Mouse (Mus musculus) frontal cortex, postnatal 36 days (tissue): Measurements from ENCODE around the gene Cpxm1.
"Not testable (repeated sequence)": the region's sequence is repeated elsewhere in the genome, so short reads cannot be mapped to it uniquely, and the experiment has no call there.

Experiments used
- DNase-seq, 2 experiments: peaks; one replicate each; pipeline ENCODE4 v3.0.0; 2022; ENCODE audit warnings: low spot score in 2 of 2

The Cpxm1 gene

DNA sequence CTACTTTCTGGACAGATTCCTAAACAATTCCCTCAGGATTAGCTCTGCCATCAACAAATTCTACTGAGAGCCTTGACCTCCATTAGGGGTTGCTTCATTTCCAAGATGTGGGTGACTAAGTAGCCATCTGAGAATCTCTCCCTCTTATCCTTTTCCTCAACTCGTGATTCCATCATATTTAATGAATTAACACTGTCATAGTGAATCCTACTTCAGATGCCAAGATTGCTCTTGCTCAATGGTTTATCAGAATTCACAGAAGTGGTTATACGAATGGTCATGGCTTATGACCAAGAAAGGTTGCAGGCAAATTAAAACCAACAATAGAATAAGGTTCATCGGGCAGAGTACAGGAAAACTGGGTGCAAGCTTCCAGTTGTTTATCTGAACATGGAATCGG lies 4.5 kb upstream of the Cpxm1 start:
- no peak for DNase-seq

- no peak for DNase-seq
Measured at GRCm38 (mm10) chr2:130400046-130400445, 2.7 kb upstream of the Cpxm1 start.

GRCm38 (mm10) chr2:130398091-130398490 lies 717 bp upstream of the Cpxm1 start:
- no peak for DNase-seq

GRCm38 (mm10) chr2:130395696-130396095 lies 1.7 kb downstream of the Cpxm1 start:
- no peak for DNase-seq

- DNase-seq, result no peak
Measured at GRCm38 (mm10) chr2:130392836-130393235, 4.5 kb downstream of the Cpxm1 start.

DNA sequence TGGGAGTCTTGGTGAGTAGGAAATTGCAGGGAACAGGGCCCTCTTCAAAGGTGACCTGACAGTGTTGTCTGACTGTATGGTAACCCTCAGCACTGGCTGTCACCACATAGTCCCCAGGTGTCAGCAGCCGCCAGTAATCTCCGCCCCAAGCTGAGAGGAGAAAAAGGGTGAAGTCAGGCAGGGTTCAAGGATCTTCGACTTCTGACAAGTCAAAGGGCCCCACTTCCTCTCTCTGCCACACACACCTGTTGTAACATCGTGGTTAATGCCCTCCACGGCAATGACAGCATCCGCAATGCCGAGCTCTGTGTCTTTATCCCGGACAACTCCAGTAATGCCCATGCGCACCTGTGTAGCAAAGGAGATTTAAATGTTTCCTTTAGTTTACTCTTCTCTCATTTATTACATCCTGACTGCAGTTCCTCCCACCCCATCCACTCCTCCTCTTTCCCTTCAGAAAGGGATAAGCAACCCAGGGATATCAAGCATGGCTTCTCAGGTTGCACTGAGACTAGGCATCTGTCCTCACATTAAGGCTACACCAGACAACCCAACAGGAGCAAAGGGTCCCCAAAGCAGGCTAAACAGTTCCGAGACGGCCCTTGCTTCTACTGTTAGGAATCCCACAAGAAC lies 6.3 kb downstream of the Cpxm1 start:
- DNase-seq, result no peak

DNA sequence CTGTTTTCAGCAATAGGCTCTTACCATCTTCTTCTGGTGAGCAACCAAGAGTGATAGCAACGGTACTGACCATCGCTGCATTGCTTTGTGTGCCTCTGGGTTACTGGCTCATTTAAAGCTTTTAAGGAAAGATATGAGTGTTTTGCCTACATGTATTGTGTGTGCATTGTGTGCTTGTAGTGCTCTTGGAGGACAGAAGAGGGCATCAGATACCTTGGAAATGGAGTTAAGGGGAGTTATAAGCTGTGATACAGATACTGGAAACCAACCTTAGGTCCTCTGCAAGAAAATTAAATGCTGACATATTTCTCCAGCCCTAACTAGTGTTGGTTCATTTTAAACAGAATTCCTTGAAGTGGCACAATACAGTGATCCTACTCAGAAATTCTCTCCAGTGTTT lies 8.6 kb downstream of the Cpxm1 start:
- no peak for DNase-seq

GRCm38 (mm10) chr2:130386212-130386611 lies 11.2 kb downstream of the Cpxm1 start:
- DNase-seq, result no peak

DNA sequence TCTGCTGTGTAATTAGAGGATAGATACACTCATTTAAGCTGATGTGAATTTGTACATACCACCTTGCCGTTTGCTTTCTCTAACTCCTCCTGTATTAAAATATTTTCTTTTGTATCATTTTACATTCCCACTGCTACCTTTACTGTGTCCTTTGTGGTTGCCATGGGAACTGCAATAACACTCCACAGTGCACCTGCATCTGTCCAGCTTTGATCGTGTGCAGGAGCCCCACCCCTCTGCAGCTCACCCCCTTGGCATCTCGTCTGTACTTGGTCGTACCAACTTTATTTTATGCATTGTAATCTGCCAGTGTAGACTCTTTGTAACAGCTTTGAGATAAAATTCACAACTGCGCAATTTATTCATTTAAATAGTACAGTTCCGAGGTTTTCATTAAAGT lies 13.5 kb downstream of the Cpxm1 start:
- DNase-seq, result no peak

DNA sequence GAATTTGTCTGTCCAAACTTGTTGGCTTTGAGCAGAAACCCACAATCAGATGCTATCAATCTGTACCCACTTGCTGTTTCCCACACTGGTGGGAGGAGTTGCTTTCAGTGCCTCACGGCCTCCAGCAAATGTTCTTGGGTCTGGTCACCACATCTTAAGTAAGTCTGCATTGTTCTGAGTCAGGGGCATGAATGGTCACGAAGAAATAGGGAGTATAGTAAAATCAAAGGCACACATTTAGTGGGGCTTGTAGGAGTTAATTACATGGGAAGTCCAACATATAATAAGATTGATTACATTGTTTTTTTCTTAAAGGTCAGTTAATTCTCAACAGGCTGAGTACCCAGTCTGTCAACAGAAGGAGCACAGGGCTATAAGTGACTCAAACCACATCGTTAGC lies 14.2 kb downstream of the Cpxm1 start:
- DNase-seq, result no peak

DNA sequence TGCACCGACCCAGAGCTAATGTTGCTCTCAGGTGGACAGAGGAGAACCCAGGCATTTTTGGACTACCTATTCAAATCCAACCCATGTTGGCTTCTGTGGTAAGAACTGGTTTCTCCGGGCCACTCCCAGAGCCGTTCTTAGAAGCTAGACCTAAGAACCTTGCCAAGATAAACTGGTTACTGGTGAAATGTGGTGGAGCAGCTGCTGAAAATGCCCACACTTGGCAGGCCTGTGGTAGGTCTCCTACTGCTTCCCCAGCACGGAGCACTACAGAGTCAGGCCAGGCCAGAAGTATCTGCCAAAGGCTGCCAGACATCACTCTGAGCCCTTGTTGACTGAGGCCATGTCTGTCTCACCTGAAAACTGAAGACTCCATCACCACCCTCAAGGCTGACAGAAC lies 22.4 kb downstream of the Cpxm1 start:
- no peak for DNase-seq

GRCm38 (mm10) chr2:130373026-130373425 lies 24.3 kb downstream of the Cpxm1 start:
- not testable (repeated sequence) for DNase-seq

GRCm38 (mm10) chr2:130367386-130367785 lies 30.0 kb downstream of the Cpxm1 start:
- DNase-seq, result no peak

DNA sequence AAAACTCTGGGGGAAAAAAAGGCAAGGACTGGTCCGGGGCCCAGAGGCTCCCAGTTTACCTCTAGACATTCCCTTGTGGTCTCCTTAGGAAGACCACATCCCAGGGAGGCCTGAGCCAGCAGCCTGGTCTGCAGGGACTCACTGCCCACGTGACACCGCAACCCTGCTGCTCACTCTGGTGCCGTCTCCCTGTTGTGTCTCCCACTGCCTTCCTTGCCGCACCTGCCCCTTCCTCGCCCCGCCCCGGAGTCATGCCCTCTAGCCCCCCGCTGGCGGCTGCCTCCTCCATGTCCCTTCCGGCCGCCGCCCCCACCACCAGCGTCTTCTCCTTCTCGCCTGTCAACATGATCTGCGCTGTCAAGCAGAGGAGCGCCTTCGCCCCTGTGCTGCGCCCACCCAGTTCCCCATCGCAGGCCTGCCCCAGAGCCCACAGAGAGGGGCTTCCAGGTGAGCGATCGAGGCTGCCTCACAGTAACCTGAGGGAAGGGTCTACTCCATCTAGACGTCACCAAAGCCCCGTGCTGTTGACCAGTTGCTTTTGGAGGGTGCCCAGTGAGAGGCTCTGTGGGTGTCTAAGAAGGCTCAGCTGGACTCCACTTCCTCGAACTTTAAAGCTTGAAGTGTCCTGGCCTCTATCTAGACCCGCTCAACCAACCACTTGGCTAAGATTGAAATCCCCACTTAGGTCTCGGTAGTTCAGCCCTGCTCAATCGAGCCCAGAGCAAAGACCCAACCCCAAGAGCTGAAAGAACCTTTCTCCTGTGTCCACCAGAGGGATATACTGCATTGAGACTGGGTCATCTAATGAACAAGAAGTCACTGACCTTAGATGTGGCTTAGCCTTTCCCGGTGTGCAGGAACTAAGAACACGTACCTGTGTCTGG lies 31.9 kb downstream of the Cpxm1 start:
- no peak for DNase-seq

- peak; percentile 33 to 39 for DNase-seq
Measured at GRCm38 (mm10) chr2:130362511-130363026, 34.8 kb downstream of the Cpxm1 start.

DNA sequence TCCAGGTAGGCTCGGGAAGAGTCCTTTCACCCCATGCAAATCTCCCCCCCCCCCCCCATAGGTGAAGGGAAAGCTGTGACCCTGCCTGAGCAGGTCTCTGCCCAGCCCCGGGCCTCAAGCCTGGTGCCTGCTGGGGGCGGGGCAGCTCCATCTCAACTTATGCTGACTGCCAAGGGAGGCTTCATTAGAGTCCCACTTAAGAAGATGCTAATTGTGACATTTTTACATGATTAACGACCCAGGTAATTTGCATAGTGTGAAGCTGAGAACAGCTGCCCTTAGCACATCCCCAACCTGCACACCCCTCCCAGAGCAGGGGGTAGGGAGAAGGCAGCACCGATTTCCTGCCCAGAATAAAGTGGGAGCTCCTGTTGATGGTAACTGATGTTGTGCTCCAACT lies 38.5 kb downstream of the Cpxm1 start:
- DNase-seq, result no peak

- no peak for DNase-seq
Measured at GRCm38 (mm10) chr2:130357551-130357950, 39.8 kb downstream of the Cpxm1 start.

DNA sequence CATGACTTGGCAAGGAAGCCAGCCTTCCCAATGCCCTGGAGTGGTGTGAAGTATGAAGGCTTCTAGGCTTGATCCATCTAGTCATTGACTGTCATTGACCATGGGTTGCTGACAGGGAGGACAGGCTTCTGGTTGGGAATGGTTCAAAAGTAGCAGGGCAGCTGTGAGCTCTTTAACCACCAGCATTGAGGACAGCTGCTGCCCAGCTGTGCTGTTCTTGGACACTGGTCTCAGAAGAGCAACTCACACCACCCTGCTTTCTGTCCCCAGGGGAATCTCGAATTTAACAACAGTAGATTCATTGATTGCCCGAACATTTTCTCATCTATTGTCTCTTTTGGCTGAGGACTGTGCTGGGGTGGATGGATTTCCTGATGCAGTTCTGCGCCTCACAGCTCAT lies 43.5 kb downstream of the Cpxm1 start:
- DNase-seq, result no peak

DNA sequence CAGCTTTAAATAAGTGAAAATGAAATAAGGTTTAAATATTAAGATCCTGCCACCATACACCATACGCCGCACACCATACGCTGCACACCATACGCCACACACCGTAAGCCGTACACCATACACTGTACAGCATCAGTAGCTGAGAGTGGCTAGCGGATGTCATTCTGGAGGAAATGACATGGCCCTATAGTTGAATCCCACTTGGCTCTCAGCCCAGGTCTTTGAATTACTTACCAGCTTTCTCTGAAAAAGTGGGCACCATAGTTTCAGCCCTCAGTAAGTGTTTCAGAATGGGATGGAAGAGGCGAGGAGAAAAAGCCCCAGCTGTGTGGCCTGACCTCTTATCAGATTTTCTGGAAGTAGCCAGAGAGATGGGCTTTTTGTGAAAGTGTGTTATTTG lies 44.0 kb downstream of the Cpxm1 start:
- DNase-seq, result no peak

DNA sequence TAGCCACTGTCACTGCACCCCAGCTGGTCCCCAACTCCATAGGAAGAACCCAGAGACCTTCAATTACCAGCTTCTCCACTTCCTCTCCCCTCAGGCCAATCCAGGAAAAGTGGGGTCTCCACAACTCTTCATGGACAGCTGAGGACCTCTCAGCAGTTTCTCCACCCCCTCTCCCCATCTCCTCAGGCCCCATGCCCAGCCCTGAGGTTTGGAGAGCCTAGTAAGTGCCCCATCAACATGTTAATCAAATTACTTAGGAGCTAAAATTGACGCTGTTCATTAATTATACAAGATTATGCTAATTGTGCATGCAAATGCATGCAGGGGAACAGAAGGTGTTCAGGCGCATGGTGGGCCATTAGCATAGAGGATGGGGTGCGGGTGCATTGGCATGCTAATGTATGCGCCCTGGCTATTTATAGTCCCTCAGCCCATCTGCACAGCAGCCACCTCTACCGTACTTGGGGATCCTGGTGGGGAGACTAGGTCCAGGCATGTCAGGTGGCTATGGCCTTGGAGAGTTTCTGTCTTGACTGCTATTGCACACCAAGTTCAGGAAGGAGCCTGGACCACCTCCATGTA lies 45.5 kb downstream of the Cpxm1 start:
- DNase-seq, result peak in 1 of 2 experiments; percentile 31

DNA sequence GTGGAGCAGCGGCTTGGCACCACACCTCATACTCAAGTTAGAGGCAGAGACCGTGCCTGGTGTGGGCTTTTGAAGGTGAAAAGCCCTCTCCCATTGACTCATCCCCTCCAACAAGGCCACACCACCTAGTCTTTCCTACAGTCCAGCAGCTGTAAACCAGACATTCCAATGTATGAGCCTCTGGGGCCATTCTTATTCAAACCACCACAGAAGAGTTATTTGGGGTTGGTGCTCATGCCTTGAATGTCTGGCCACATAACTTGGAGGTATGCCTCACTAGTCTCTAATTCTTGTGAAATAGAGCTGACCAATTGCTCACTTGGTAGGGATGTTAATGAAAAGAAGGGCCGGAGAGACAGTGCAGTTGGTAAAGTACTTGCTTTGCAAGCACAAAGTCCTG lies 47.0 kb downstream of the Cpxm1 start:
- no peak for DNase-seq

- no peak for DNase-seq
Measured at GRCm38 (mm10) chr2:130341220-130341580, 56.2 kb downstream of the Cpxm1 start.
